Mouse (Mus musculus) urinary bladder, postnatal 36 days (tissue): Measurements from ENCODE around the gene Mctp1.

Experiments used
- DNase-seq, 2 experiments: peaks; one replicate each; pipeline ENCODE4 v3.0.0; 2022; ENCODE audit warnings: low spot score in 2 of 2, mixed read lengths in 1 of 2

The Mctp1 gene

DNA sequence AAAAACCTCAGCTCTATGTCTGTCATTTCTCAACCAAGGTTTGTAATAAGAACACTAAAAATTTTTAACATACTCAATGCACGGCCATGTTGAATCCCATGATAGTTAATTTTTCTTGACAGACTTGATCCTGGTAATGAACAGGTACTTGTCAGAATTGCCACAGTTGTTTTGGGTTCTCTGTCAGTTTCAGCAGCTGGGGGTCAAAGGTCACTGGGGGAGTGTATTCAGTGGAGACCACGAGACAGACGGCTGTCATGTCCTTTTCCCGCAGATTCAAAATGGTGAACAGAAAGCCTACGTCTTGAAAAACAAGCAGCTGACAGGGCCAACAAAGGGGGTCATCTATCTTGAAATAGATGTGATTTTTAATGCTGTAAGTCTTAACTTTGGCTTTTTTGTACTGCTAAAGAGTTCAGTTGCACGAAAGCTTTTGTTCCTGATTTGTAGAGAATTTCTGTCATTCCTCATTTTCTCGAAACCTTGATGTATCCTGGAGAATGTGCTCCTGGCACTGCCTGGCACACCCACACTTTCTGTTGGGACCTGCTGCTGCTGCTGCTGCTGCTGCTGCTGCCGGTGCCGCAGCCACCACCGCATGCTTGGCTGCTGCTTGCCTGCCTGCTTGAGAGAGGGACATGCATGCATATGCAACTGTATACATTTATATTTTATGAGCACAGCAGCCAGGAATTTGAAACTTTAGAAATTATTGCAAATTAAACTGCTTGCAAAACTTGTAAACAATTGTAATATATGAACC, 440.8 kb downstream of the Mctp1 start:
- no peak for DNase-seq

DNA sequence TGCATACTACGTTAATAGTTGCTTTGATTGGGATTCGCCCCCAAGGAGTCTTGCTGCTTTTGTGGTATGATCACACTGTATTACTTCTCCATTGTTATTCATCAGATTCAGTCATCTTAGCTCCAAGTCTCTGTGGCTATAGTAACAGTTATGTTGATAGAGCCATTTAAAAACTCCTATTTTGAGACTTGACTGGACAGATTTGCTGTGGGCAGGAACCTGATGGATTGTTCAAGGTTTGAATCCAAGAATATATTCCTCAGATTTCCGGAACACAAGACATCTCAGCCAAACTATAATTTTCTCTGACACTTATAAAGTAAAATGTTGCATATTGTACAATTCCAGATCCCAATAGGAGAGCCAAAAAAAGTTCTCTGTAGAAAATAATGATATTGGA, 443.4 kb downstream of the Mctp1 start:
- no peak for DNase-seq

DNA sequence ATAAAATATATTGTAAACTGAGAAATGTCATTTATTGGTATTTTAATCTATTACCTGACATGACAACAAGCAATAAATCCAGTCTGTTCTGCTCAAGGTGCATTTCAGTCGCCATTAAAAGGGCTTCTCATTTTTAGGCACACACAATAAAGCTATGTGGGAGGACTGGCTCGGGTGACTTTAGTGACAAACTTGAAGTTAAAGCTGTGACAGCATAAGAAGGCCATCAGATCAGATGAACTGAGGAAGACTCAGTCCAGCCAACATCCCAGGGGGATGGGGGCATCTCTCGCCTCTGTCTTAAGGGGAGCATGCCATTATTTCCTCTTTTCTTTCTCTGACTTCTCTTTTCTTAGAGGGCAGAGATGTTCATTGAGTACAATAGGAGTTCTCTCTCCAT, 453.7 kb downstream of the Mctp1 start:
- no peak for DNase-seq

DNA sequence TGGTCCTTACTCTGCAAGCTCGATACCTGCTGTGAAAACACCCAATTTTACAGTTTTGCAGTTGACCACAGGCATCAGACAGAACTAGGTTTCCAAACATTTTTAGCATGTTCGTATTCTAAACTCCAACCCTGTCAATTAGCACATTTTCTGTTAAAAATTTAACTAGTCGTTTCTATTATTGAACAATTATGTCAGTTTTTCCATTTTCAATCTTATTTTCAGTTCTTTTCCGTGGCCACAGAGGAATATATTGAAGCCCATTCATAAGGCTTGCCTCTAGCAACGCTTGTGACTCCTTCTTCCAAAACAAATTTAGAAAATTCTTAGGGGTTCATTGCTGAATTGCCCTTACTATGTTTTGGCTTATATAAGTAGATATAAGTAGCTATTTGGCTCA, 456.4 kb downstream of the Mctp1 start:
- no peak for DNase-seq

DNA sequence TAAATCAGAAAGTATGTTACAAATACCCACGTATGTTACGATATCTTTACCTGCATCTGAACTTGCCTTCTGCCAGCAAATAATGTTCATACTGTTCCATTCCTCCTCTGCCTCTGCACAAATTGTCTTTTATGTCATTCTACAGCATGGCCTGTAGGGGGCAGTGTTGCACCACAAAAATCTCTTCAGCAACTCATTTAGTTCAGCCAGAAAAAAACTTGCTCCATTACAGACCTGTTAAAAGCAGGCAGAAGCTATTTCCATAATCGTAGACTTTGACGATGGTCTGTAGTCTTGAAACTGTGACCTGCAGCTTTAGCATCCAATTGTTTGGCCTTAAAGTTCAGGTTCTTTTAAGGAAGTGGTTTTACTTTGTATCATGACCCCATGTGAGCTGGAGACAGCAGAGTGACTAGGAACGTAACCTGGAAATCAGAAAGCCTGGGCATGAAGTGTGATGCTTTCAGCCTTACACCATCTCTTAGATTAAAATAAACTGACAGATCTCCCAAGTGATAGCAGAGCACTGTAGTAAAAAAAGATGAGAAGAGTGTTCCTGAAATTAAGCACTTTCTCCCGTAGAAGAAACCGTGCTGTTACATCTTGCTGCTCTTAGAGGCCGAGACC, 460.4 kb downstream of the Mctp1 start:
- DNase-seq, result peak; percentile 37 to 42

DNA sequence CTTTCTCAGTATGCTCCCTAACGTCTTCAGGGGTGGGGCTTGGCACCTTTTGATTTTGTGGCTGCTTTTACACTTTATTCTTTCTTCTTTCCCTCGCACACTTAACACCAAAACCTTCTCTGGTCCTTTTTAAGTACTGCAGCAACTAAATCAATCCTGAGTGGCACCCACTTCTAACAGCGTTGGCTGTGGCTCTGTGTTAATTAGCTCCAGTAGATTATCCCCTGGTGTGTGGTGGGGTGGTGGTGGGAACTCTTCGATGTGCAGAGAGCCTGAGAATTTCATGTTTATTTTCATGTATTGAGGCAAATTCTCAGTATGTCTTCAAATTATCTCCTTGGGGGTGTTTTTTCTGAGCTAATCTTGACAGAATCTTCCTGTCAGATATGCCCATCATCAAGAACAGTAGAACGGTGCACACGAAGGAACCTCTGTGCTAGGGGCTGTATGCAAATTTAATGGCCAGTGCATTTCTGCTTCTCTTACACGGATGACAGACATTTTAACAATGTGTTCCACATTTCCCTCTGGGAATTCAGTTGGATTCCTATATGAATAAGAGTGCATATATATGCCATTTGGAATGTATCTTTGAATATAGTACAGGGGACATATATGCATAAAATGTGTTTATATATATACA, 466.2 kb downstream of the Mctp1 start:
- no peak for DNase-seq

DNA sequence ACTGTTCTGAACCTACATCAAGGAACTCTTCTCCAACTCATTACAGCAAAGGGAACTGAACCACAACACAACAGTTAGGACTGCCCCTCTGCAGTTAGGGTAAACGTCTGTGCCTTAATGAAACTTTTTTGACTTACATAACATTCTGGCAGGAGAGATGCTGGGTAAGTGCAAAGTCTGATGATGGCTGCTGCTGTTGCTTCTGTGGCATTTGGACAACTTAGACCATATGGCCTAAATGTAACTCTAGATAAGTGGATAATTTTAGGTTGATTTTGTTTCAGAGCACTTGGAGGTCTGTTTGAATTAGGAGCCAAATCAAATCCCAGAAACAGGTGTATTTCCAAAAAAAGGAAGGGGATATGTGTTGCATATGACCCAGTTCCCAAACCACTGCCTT, 470.0 kb downstream of the Mctp1 start:
- no peak for DNase-seq

DNA sequence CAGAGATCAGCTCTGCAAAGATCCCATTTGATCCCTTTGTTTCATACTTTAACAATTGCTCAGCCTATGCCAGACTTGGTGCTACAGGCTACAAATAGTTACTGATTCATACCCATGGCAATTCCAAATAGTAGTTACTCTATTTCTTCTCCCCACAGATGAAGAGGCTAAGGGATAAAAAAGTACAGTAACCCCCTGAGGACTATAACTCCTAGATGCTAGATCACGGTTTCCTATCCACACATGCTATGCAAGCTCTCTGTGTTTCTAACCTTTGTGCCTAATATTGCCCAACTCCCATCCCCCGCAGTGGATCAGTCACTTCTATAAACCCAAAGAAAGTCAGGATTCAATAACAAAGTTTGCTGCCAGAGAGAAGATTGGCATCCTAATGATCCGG, 470.7 kb downstream of the Mctp1 start:
- no peak for DNase-seq

DNA sequence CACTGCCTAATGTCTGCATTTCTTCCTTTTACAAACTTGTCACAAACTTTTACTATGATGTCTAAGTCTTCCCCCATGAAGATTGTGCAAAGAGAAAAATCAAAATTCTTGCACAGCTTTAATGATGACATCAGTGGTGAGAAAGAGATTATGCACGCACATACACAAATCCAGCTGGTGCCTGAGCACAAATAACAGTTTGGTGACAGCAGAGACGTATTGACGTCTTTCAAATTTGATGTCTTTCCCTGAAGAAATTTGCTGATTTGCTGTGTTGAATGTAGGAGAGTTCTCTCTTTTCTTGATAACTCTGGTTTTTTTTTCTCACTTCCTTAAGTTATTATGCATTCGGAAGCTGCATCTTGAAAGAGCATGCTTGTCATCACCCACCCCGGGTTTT, 472.7 kb downstream of the Mctp1 start:
- DNase-seq, result no peak

DNA sequence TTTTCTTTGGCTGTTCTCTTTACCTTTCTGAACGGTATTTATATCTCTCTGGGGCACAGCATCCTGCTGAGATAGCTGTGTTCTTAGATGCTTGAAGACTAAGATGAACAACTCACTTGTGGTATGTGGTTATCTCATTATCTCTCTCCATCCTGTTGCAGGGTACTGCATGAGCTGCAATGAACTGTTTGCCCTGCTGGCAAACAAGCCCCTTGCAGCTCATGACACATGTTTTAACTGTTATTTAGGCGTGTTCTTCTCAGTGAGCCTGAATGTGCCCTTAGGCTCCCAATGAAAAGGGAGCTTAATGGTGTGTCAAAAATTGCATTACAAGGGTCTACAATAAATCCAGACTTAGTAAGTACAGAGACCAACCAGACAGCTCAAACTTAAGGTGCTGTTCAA, 473.7 kb downstream of the Mctp1 start:
- no peak for DNase-seq

DNA sequence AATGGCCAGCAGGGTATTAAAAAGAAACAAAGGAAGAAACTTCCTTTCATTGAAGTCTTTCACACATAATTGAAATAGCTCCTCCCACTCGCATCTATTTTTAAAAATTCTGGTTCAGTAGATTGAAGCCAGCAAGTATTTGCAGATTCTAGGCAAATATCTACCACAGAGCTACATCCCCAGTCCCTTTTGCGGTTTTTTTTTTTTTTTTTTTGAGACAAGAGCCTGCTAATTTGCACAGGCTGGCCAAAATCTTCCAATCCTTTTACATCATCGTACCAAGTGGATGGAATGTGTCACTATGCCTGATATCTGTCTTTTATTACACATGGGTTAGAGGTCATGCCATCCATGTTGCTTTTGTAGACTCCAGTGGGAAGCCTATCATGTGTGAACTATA, 486.0 kb downstream of the Mctp1 start:
- DNase-seq, result no peak

DNA sequence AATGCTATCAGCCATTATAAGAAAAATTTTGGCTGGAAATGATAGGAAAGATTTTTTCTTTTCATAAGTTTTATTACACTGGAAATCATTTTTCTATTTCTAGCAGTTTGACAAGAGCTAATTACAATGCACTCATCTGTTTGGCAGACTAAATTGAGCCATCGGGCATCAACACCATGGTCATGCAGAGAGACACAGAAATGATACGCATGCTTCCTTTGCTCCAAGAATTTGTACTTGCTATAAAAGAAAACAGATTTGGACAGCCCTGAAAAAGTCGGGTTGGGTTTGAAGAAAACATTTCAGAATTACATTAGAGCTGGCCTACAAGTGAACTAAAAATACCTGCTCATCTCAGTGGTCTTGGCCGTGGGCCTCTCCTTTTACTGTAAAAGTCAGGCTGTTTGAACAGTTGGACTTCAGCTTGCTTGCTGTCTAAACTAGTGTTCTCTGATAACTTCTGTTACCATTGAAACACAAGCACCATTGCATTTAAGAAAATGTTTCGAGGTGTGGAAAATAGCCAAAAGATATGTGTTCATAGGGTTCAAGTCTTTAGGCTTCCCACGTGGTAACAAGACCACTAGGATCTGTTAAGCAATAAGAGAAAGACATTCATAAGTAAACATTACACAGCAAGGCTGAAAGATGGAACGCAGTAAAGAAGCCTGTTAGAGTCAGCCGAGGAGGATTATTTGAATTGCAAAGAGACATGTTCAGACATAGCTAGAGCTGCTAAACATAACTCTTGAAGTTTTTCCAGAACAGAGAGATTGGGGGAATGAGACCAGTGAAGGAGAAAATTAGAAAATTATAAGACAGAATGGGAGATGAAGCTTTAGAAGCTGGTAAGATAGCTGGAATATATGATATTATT, 493.8 kb downstream of the Mctp1 start:
- DNase-seq, result no peak

DNA sequence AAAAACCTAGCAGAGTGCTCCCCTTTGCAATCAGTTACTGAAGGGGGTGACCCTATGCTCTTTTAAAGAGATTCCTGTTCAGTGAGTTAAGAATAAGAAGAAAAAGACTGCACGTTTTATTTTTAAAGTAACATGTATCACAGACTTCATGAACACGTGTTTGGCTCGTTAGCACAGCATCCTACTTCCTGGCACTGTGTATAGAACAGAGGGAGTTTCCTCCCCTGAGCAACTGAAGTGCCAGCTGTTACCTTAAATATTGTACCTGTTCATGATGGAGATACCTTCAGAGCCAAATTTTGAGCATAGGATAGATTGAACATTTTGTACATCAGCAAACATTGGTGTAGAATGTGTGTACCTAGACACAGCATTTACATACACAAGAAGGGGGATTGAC, 494.7 kb downstream of the Mctp1 start:
- no peak for DNase-seq

DNA sequence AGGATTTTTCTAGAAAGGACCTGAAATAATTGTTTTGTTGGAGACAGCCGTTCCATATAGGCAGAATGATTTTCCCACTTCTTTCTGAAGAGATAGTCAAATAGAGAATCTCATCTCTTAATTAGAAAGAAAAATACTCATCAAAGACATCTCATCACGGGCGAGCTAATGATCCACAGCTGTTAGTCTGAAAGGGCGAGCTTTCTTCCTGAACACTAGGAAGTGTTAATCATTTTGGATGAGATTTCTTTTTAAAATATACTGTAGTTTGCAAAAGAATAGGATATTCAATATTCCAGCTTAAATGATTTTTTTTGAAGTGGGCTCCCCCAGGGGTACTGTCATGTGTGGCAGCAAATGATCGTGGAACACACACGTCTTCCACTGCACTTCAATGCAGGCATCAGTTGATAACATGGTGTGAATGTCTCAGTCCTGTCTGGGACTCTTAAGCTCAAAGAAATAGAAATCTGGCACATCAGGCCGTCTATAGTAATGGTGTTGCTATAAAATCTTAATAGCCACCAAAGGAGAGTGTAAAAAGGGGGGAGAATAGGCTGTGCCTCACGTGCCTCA, 500.3 kb downstream of the Mctp1 start:
- no peak for DNase-seq

DNA sequence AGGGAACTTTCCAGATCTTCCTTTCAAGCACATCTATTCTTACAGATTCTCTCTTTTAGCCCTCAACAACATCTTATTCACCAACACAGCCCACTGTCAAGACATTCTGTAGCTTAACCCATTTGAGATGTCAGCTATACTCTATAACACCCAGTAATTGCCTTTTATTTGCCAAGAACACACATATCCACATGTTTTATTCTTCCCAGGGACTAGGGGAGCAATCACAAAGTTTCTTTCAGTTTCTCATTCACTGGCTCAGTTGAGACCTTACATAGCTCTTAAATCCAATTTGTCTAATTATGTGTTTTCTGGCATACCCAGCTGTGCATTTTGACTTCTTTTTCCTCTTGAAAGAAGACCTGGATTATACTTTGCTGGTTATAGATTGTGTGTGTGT, 508.7 kb downstream of the Mctp1 start:
- DNase-seq, result no peak

DNA sequence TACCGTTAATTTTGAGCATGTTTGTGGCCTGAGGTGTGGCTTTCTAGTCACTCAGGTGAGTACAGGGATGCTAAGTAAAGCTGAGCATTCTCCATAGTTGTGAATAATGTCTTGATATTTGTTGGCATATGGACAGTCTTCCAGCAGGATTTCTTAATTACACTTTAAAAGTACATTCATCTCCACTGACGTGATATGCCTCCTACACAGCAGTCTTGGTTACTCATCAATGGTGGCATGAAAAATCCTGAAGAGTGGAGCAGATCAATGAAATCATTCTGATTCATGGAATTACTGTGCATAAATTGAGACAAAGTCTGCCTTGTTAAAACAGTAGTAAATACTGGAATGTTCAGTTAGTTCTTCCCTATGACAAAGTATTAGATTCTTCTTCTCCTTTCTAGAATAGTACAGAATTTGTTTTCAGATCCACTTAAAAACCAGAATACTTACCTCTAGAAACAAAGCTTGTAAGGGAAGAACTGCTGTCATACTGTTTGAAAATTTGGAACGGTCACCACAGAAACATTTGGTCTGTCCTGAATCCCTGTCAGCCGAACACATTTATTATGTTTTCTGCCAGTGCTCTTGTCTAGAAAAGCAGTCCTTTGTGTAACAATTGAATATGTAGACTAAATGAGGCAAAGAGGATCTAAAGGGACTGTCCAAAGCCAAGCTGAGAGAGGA, 511.6 kb downstream of the Mctp1 start:
- DNase-seq, result no peak

DNA sequence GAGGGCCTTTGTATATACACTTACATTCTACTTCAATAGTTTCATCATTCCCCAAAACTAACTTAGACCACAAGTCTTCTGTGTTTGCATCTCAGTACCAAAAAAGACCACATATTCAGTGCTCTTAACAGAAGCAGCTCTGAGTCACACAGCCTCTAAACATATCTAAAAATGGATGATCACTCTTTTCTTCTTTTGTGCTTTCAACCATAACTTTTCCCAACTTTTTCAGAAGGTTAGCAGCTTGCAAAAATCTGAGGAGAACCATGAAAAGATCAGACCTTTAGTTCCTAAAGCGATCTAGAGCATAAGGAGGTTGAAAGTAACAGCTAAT, 512.1 kb downstream of the Mctp1 start:
- no peak for DNase-seq

DNA sequence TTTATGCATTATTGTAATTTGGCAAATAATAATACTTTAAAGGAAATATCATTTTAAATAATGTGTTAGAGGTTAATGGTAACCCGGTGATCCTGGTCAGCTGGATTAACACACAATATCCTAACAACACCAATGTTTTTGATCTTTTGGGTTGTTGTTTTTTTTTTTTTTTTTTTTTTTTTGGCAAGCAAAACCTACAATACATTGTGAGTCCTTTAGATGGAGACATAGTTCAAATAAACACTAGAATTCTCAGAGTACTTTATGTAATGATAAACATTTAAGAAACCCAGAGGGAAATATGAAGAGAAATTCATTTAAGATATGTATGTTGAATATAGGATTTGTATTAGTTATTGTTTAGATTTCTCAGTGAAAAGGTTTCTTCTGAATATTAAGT, 534.0 kb downstream of the Mctp1 start:
- DNase-seq, result no peak

DNA sequence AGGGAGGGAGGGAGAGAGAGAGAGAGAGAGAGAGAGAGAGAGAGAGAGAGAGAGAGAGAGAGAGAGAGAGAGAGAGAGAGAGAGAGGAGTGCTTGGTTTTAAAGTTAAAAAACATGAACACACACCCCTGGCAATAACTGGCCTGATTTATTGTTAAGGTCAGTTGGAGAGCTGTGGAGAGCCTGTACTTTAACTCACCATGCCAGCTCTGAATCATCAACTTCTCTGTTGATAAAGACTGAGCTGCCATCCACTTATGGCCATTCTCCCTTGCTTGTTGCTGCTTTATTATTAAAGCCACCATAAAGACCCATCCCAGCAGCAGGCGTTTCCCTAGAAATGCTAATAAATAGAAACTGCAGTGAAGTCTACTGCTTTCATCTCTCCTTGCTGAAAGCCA, 542.5 kb downstream of the Mctp1 start:
- DNase-seq, result no peak

DNA sequence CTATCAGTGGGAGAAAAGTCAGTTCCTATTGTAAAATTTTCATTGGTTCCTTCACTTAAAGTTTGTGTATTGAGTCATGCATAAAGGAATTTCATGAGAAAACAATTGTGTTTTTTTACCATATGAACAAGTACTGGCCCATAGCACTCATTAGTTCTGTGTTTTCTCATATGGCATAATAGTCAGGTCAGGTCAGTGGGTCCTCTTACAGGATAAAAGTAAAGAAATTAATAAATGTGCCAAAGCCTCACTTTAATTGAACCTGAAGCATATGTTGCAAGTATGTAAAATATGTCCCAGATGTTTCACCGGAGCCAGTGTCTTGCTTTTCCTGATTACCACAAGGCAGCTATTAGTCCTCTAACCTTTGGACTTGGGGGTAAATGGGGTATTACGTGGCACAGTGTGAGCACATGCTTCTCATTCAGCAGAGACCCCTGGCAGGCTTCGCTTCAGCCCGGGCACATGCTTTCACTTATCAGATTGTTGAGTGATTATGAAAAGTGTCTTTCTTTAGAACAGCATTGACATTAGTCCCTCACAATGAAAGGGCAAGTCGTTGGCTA, 543.6 kb downstream of the Mctp1 start:
- no peak for DNase-seq

DNA sequence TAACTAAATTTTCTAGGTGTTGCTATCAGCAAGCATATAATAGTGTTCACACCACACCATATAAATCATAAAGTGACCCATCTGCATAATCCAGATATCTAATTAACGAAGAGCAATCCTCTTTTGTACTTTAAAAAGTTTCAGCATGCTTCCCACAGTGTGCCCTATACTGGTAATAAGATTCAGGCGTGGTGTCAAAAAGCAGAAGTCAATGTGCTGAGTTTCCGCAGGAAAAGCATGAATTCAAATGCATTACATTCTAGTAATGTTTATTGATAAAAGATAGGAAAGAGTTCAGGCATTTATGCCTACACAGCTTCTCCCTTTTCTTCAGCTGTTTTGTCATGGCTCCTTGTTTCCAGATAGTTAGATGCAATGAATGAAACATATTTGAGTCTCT, 544.8 kb downstream of the Mctp1 start:
- no peak for DNase-seq
